Mouse (Mus musculus) spleen, postnatal 0 days (tissue): ENCODE data around the gene Cxxc4. TPM values are rescaled to one million over a fixed set of nuclear protein-coding genes. Genes with fewer than 3 reads are reported as not detected.

ENCODE experiments used
- microRNA counts: library from miRNA; unstranded; fragments of <30 nt; microRNA quantifications from one replicate; lab custom pipeline; 2015
- polyA plus RNA-seq: library from polyadenylated mRNA; unstranded; fragments of >200 nt; fragmentation: Nextera tagmentation; extraction: Ambion mirVana; gene quantifications from 2 replicates; pipeline ENCODE4 v1.2.1, GENCODE M21; 2015

Cxxc4 gene
- 1.2 and 2.0 TPM in 2 replicates for polyA plus RNA-seq

DNA sequence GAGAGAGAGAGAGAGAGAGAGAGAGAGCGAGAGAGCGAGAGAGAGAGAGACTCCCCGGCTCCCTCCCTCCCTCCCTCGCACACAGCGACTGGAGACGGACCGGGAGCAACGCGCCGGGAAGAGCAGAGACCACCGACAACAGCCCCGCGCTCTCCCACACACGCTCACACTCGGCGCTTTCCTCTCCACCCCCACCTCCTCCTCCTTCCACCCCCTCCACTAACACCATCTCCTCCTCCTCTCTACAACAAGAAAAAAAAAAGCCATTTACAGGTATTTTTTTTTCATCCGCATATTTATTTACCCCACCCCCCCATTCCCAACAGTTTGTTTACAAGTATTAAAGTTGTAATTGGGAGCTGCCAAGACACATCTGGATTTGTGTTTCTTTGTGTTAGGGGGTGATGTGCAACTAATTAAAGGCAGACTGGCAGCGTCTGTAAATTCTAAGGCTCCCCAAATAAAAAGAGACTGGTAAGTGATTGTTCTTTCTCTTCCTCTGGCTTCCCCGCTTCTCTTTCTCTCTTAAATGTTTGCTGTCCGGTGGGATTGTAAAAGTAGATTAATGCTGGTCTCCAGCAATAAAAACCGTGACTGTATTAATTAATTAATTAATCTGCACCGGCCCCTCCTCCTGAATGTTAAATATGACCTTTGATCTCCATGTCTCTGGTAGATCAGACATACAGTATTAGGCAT lies at the start of gene Cxxc4:
TSS of gene Cxxc4 (plus strand) at position 71 of the 699 bp plus-strand sequence.

MicroRNA genes within 50 kb of the gene (microRNA counts, 519-probe panel; counts per million panel counts)
- microRNA mmu-miR-1895 (lab: Ali Mortazavi, UCI): 88.3 counts per million
